Mouse (Mus musculus): ENCODE results near the gene Gm20388. TPM values are rescaled to one million over a fixed set of nuclear protein-coding genes. Genes with fewer than 3 reads are reported as not detected.

Gene Gm20388
- polyA plus RNA-seq, 1 experiment from 2014 or later = not detected

GRCm38 (mm10) chr8:122274651-122275391, 2364.2 kb downstream of the Gm20388 start:
- H3K4me2 ChIP-seq (ENCODE audit: low read length) = no peak overlapping the region
- H3K27ac ChIP-seq (replicated peaks in 1 of 2; ENCODE audit: control insufficient read depth in 1 of 2, insufficient read depth in 1 of 2, low read depth in 2 of 2, low read length in 2 of 2) = 0 out of 4 replicates have a peak overlapping the region, but pooled peaks of 1 of the 2 experiments have one; percentile 6
- no peaks in the 10 kb centered on the region for H3K9me3 ChIP-seq (ENCODE audit: control insufficient read depth, low read length)
- H3K4me1 ChIP-seq (ENCODE audit: control insufficient read depth in 2 of 2, insufficient read depth in 2 of 2, low read length in 2 of 2) = peaks cover 10 to 11% of the 10 kb centered on the region in 2 experiments
- peaks cover 13% of the 10 kb centered on the region for H3K27me3 ChIP-seq (ENCODE audit: control insufficient read depth, insufficient read depth, low read length)
- no peak overlapping the region for H3K4me3 ChIP-seq (ENCODE audit: control insufficient read depth in 1 of 2, insufficient read depth in 1 of 2, low read depth in 1 of 2, low read length in 2 of 2)
- 64% methylated on average over 11 of the region's 11 CpGs for WGBS
- no peak; the same call in 1 of the 2 replicates for ATAC-seq (ENCODE audit: insufficient number of reproducible peaks, insufficient read depth, low FRiP score, low read depth)
- H3K36me3 ChIP-seq (ENCODE audit: control insufficient read depth, insufficient read depth, low read length) = no peaks in the 10 kb centered on the region
- peak overlapping the region; percentile 21; the same call in 1 of the 2 replicates for H3K9ac ChIP-seq (ENCODE audit: low read length)

GRCm38 (mm10) chr8:122276308-122276707, 2365.7 kb downstream of the Gm20388 start:
- H3K27me3 ChIP-seq (ENCODE audit: control insufficient read depth, insufficient read depth, low read length) = peaks cover 3% of the 10 kb centered on the region; the same call in 1 of the 2 replicates
- no peaks in the 10 kb centered on the region for H3K9me3 ChIP-seq (ENCODE audit: control insufficient read depth, low read length)
- no peak overlapping the region for H3K27ac ChIP-seq (replicated peaks in 1 of 2; ENCODE audit: control insufficient read depth in 1 of 2, insufficient read depth in 1 of 2, low read depth in 2 of 2, low read length in 2 of 2)
- WGBS = 85% methylated on average over 5 of the region's 5 CpGs
- no peak overlapping the region for H3K9ac ChIP-seq (ENCODE audit: low read length)
- no peaks in the 10 kb centered on the region for H3K36me3 ChIP-seq (ENCODE audit: control insufficient read depth, insufficient read depth, low read length)
- ATAC-seq (ENCODE audit: insufficient number of reproducible peaks, insufficient read depth, low FRiP score, low read depth) = no peak
- H3K4me1 ChIP-seq (ENCODE audit: control insufficient read depth in 2 of 2, insufficient read depth in 2 of 2, low read length in 2 of 2) = peaks cover 21 to 24% of the 10 kb centered on the region in 2 experiments
- H3K4me2 ChIP-seq (ENCODE audit: low read length) = no peak overlapping the region
- no peak overlapping the region for H3K4me3 ChIP-seq (ENCODE audit: control insufficient read depth in 1 of 2, insufficient read depth in 1 of 2, low read depth in 1 of 2, low read length in 2 of 2)

GRCm38 (mm10) chr8:122277204-122277995, 2366.8 kb downstream of the Gm20388 start:
- 75% methylated on average over 18 of the region's 18 CpGs for WGBS
- ATAC-seq (ENCODE audit: insufficient number of reproducible peaks, insufficient read depth, low FRiP score, low read depth) = no peak
- no peak overlapping the region for H3K9ac ChIP-seq (ENCODE audit: low read length)
- H3K4me3 ChIP-seq (ENCODE audit: control insufficient read depth in 1 of 2, insufficient read depth in 1 of 2, low read depth in 1 of 2, low read length in 2 of 2) = no peak overlapping the region
- H3K4me2 ChIP-seq (ENCODE audit: low read length) = no peak overlapping the region
- no peaks in the 10 kb centered on the region for H3K36me3 ChIP-seq (ENCODE audit: control insufficient read depth, insufficient read depth, low read length)
- no peak overlapping the region for H3K27ac ChIP-seq (replicated peaks in 1 of 2; ENCODE audit: control insufficient read depth in 1 of 2, insufficient read depth in 1 of 2, low read depth in 2 of 2, low read length in 2 of 2)
- no peaks in the 10 kb centered on the region for H3K9me3 ChIP-seq (ENCODE audit: control insufficient read depth, low read length)
- peaks cover 21 to 24% of the 10 kb centered on the region in 2 experiments for H3K4me1 ChIP-seq (ENCODE audit: control insufficient read depth in 2 of 2, insufficient read depth in 2 of 2, low read length in 2 of 2)
- no peaks in the 10 kb centered on the region for H3K27me3 ChIP-seq (ENCODE audit: control insufficient read depth, insufficient read depth, low read length)

- Histone ChIP-seq H3K9me3 (ENCODE audit: control insufficient read depth, low read length) (no peaks in the 10 kb centered on the region), H3K4me1 (ENCODE audit: control insufficient read depth in 2 of 2, insufficient read depth in 2 of 2, low read length in 2 of 2) (peaks cover 25 to 29% of the 10 kb centered on the region in 2 experiments), H3K36me3 (ENCODE audit: control insufficient read depth, insufficient read depth, low read length) (no peaks in the 10 kb centered on the region), H3K27ac (replicated peaks in 1 of 2; ENCODE audit: control insufficient read depth in 1 of 2, insufficient read depth in 1 of 2, low read depth in 2 of 2, low read length in 2 of 2) (peak overlapping the region in 1 of 2 experiments; percentile 79; a peak in 1 of 4 replicates), H3K9ac (ENCODE audit: low read length) (0 out of 2 replicates have a peak overlapping the region, but pooled peaks have one; percentile 54), H3K4me3 (ENCODE audit: control insufficient read depth in 1 of 2, insufficient read depth in 1 of 2, low read depth in 1 of 2, low read length in 2 of 2) (no peak overlapping the region), H3K4me2 (ENCODE audit: low read length) (no peak overlapping the region), H3K27me3 (ENCODE audit: control insufficient read depth, insufficient read depth, low read length) (no peaks in the 10 kb centered on the region)
- 73% methylated on average over 4 of the region's 4 CpGs for WGBS
- ATAC-seq (ENCODE audit: insufficient number of reproducible peaks, insufficient read depth, low FRiP score, low read depth) = no peak
Measured at GRCm38 (mm10) chr8:122280156-122280555, 2369.5 kb downstream of the Gm20388 start.

- Histone ChIP-seq H3K27me3 (ENCODE audit: control insufficient read depth, insufficient read depth, low read length) (no peaks in the 10 kb centered on the region), H3K4me2 (ENCODE audit: low read length) (peak overlapping the region; percentile 90), H3K4me3 (ENCODE audit: control insufficient read depth in 1 of 2, insufficient read depth in 1 of 2, low read depth in 1 of 2, low read length in 2 of 2) (peak overlapping the region; percentile 32 to 87), H3K27ac (replicated peaks in 1 of 2; ENCODE audit: control insufficient read depth in 1 of 2, insufficient read depth in 1 of 2, low read depth in 2 of 2, low read length in 2 of 2) (peak overlapping the region; percentile 66 to 79; a peak in 3 of 4 replicates), H3K9ac (ENCODE audit: low read length) (peak overlapping the region; percentile 54), H3K36me3 (ENCODE audit: control insufficient read depth, insufficient read depth, low read length) (no peaks in the 10 kb centered on the region), H3K4me1 (ENCODE audit: control insufficient read depth in 2 of 2, insufficient read depth in 2 of 2, low read length in 2 of 2) (peaks cover 27 to 32% of the 10 kb centered on the region in 2 experiments), H3K9me3 (ENCODE audit: control insufficient read depth, low read length) (no peaks in the 10 kb centered on the region)
- 11% methylated on average over 20 of the region's 20 CpGs for WGBS
- ATAC-seq (ENCODE audit: insufficient number of reproducible peaks, insufficient read depth, low FRiP score, low read depth) = peak; percentile 8
Measured at GRCm38 (mm10) chr8:122280588-122281316, 2370.1 kb downstream of the Gm20388 start.

GRCm38 (mm10) chr8:122281317-122282034, 2370.8 kb downstream of the Gm20388 start:
- H3K9me3 ChIP-seq (ENCODE audit: control insufficient read depth, low read length) = no peaks in the 10 kb centered on the region
- H3K4me2 ChIP-seq (ENCODE audit: low read length) = peak overlapping the region; percentile 90
- under 1% methylated on average over 45 of the region's 47 CpGs for WGBS
- H3K4me1 ChIP-seq (ENCODE audit: control insufficient read depth in 2 of 2, insufficient read depth in 2 of 2, low read length in 2 of 2) = peaks cover 29 to 40% of the 10 kb centered on the region in 2 experiments
- peak overlapping the region; percentile 75 to 87 for H3K4me3 ChIP-seq (ENCODE audit: control insufficient read depth in 1 of 2, insufficient read depth in 1 of 2, low read depth in 1 of 2, low read length in 2 of 2)
- H3K27ac ChIP-seq (replicated peaks in 1 of 2; ENCODE audit: control insufficient read depth in 1 of 2, insufficient read depth in 1 of 2, low read depth in 2 of 2, low read length in 2 of 2) = peak overlapping the region; percentile 76 to 79
- H3K9ac ChIP-seq (ENCODE audit: low read length) = peak overlapping the region; percentile 54
- H3K36me3 ChIP-seq (ENCODE audit: control insufficient read depth, insufficient read depth, low read length) = no peaks in the 10 kb centered on the region
- no peaks in the 10 kb centered on the region for H3K27me3 ChIP-seq (ENCODE audit: control insufficient read depth, insufficient read depth, low read length)
- ATAC-seq (ENCODE audit: insufficient number of reproducible peaks, insufficient read depth, low FRiP score, low read depth) = peak; percentile 89

Measured in heart, embryonic 14.5 days (tissue).